Mouse (Mus musculus) forebrain, embryonic 14.5 days (tissue): Measurements from ENCODE around the gene Dmd. TPM values are rescaled to one million over a fixed set of nuclear protein-coding genes. Genes with fewer than 3 reads are reported as not detected.
"Not testable (repeated sequence)": the region's sequence is repeated elsewhere in the genome, so short reads cannot be mapped to it uniquely, and the experiment has no call there.

ENCODE experiments used
- ATAC-seq: fragments of 200-750 bp; cut with Nextera tagmentation; 2 replicates; pipeline ENCODE4 v1.8.0; 2017; ENCODE audit warnings: mild to moderate bottlenecking, moderate library complexity
- DNase-seq: peaks from one replicate; pipeline ENCODE4 v3.0.0-alpha.2; 2015; ENCODE audit warnings: low spot score
- H3K27ac ChIP-seq: fragments of 300-500 bp; sonication (generic); 2 replicates; pipeline ENCODE4 v1.5.1; 2014; ENCODE audit warnings: low read depth, mild to moderate bottlenecking, control low read depth, low read length, moderate library complexity
- H3K27me3 ChIP-seq: fragments of 300-500 bp; sonication (generic); replicated peaks from 2 replicates; pipeline ENCODE4 v1.6.1; 2014; ENCODE audit warnings: low read length, control low read depth, mixed read lengths; ENCODE audit not compliant: control insufficient read depth, insufficient read depth
- H3K36me3 ChIP-seq: fragments of 300-500 bp; sonication (generic); 2 replicates; pipeline ENCODE4 v1.6.1; 2014; ENCODE audit warnings: low read length, control low read depth; ENCODE audit not compliant: control insufficient read depth, insufficient read depth
- H3K4me1 ChIP-seq: fragments of 300-500 bp; sonication (generic); 2 replicates; pipeline ENCODE4 v1.6.1; 2014; ENCODE audit warnings: antibody characterized with exemption, low read length, control low read depth; ENCODE audit not compliant: control insufficient read depth, insufficient read depth
- H3K4me2 ChIP-seq: fragments of 300-500 bp; sonication (generic); 2 replicates; pipeline ENCODE4 v1.6.1; 2014; ENCODE audit warnings: mild to moderate bottlenecking, control low read depth, low read length
- H3K4me3 ChIP-seq: fragments of 300-500 bp; sonication (generic); 2 replicates; pipeline ENCODE4 v1.5.1; 2014; ENCODE audit warnings: low read depth, low read length, control low read depth
- H3K9ac ChIP-seq: fragments of 300-500 bp; sonication (generic); 2 replicates; pipeline ENCODE4 v1.6.1; 2014; ENCODE audit warnings: mild to moderate bottlenecking, low read length, control low read depth, moderate library complexity
- H3K9me3 ChIP-seq: fragments of 300-500 bp; sonication (generic); replicated peaks from 2 replicates; pipeline ENCODE4 v1.6.1; 2016; ENCODE audit warnings: low read length, control low read depth, mixed read lengths; ENCODE audit not compliant: control insufficient read depth
- WGBS: fragments of 180-500 bp; shearing (Covaris S2); extraction: QIAGEN DNeasy Blood & Tissue Kit; methylation state at CpG from one replicate; pipeline ENCODE4 v1.1.7; 2014; 5-methylcytosine and 5-hydroxymethylcytosine counted together
- polyA plus RNA-seq: library from polyadenylated mRNA; unstranded; fragments of >200 nt; fragmentation: Nextera tagmentation; extraction: Ambion mirVana; gene quantifications from 2 replicates; pipeline ENCODE4 v1.2.1, GENCODE M21; 2014

Gene Dmd
- polyA plus RNA-seq, 1 experiment from 2014 or later, result 18.1 TPM

DNA sequence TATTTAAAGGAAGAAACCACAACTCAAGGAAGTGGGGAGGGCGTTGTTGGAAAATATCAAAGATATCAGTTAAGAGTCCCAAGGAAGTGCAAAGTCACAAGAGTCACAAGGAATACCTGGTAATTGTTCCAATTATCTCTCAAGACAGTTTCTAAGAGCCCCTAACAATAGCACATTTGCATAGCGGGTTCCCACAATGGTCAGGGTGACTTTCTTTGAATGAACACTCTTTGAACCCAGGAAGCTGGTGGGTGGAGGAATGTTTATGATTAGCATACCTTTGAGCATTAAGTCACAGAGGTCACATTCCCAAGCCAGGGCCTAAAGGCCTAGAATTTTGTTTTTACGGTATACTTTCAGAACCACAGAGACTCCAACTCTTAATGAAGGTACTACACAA lies 1113.8 kb downstream of the Dmd start:
- not testable (repeated sequence) for H3K36me3 ChIP-seq, H3K4me3 ChIP-seq
- WGBS, result 87% methylated on average over 3 of the region's 3 CpGs

DNA sequence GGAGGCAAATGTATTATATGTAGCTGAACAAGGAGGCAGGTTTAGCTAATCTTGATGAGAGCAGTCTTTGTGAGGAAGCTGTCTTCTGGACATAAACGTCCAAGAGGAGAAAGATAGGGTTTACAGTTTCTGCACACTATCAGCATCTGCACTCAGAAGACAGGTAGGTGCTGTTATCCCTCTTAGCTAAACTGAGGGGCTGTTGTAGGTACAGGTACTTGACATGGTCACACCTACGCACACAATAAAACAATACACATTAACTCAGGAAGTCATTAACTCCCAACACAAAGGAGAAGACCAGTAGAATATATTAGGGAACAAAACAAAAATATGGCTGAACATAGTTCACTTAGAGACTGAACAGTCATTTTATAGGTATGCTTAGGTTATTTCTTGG lies 1217.2 kb downstream of the Dmd start:
- H3K27me3 ChIP-seq, result no peaks in the 10 kb centered on the region
- DNase-seq (no peak), ATAC-seq (no peak)
- H3K4me3 ChIP-seq, result no peak overlapping the region
- H3K9me3 ChIP-seq, result no peaks in the 10 kb centered on the region
- no peak overlapping the region for H3K9ac ChIP-seq
- H3K4me1 ChIP-seq, result no peaks in the 10 kb centered on the region
- no peak overlapping the region for H3K4me2 ChIP-seq
- no peaks in the 10 kb centered on the region for H3K36me3 ChIP-seq
- 73% methylated on average over 2 of the region's 2 CpGs for WGBS
- no peak overlapping the region for H3K27ac ChIP-seq

More for the DNA sequence above, 1113.8 kb downstream of the Dmd start:
- not testable (repeated sequence) for ATAC-seq, H3K9ac ChIP-seq, H3K4me2 ChIP-seq, H3K9me3 ChIP-seq, H3K27ac ChIP-seq, H3K27me3 ChIP-seq, H3K4me1 ChIP-seq, DNase-seq

DNA sequence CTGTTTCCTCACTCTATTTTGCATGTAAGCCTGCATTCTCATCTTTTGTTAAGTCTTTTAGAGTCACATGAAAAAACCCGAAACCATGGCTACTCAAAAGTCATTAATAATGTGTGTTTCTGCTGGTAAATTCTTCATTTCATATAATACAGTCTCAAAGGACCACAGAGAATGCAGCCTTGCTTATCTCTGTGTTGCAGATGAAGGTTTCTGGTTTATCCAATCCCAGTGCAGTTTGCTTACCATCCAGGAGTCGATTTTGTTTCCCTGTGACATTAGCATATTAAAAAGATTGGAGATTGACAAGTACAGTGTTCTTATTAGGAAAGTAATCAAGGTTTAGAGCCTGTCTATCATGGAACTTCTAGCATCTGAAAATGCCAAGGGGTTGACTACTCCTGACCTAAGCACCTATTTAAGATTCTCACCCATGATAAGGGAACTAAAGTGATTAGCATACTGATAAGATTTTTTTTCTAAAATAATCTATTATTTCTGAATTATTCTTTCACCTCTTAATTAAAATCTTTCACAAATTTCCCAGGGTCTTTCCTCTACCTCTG lies 1292.7 kb downstream of the Dmd start:
- Histone ChIP-seq H3K36me3 (no peaks in the 10 kb centered on the region), H3K9me3 (no peaks in the 10 kb centered on the region), H3K27me3 (no peaks in the 10 kb centered on the region), H3K4me3 (no peak overlapping the region), H3K4me1 (no peaks in the 10 kb centered on the region), H3K9ac (no peak overlapping the region), H3K4me2 (no peak overlapping the region), H3K27ac (no peak overlapping the region)
- 68% methylated on average over 2 of the region's 2 CpGs for WGBS
- ATAC-seq (no peak), DNase-seq (no peak)

DNA sequence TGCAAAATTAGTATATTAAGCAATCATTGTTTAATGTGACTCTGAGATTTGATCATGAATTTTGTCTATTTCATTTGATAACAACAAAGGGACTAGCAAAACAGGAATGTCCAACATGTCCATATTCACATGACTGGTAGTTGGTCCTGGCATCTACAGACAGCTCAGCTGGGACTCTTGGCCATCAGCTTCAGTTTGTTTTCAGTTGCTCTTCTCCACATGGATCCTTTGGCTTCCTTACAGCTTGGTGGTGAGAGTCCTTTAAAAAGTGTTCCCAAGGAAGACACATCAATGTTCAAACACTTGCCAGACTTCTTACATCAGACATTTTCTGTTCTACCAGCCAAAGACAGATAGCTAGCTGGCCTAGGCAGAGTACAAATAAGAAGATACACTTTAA lies 1381.9 kb downstream of the Dmd start:
- ATAC-seq (no peak), DNase-seq (no peak)
- Histone ChIP-seq H3K36me3 (no peaks in the 10 kb centered on the region), H3K4me1 (no peaks in the 10 kb centered on the region), H3K27me3 (no peaks in the 10 kb centered on the region), H3K27ac (no peak overlapping the region), H3K9ac (no peak overlapping the region), H3K9me3 (no peaks in the 10 kb centered on the region), H3K4me3 (no peak overlapping the region), H3K4me2 (no peak overlapping the region)

DNA sequence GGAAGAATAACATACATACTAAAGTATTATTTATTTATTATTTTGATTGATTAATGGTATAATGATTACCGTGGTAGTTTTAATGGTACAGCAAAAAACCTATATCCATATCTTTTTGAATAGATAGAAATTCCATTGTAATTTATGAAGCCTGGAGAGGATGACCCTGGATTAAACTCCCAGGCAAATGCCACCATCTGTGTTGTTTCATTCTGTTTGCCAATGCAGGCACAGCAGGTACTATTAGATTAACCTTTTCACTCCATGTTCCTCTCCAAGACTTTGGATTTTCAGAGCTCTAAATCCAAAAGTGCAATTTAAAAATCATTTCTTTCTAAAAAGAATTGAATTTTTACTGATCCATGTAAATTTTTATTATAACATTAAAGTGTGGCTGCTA lies 1383.5 kb downstream of the Dmd start:
- Histone ChIP-seq H3K27me3 (no peaks in the 10 kb centered on the region), H3K4me1 (no peaks in the 10 kb centered on the region), H3K4me3 (no peak overlapping the region), H3K4me2 (no peak overlapping the region), H3K36me3 (no peaks in the 10 kb centered on the region), H3K9me3 (no peaks in the 10 kb centered on the region), H3K9ac (no peak overlapping the region), H3K27ac (no peak overlapping the region)
- no peak for DNase-seq
- no peak for ATAC-seq
- WGBS, result 90% methylated on average over 1 of the region's 1 CpGs

DNA sequence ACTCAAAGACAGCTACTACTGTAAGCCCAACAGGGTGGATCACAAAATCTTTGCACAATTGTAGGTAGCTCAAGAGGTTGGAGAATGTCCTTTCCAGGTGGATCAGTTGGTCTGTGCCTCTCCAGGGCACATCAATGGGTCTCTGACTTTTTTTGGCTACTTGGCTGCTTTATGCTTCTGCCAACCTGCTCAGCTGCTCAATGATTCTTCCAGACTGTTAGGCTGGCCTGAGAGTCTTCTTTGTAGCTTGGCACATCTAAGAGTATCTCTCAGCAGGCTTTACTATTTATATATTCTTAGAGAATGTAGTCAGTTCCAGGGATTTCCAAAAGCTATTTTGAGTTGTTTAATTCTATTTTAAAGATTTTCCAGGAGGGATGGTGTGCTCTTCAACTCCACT lies 1416.3 kb downstream of the Dmd start:
- Histone ChIP-seq H3K27me3 (no peaks in the 10 kb centered on the region), H3K27ac (no peak overlapping the region), H3K9ac (no peak overlapping the region), H3K4me2 (no peak overlapping the region), H3K36me3 (no peaks in the 10 kb centered on the region), H3K9me3 (no peaks in the 10 kb centered on the region), H3K4me3 (no peak overlapping the region), H3K4me1 (no peaks in the 10 kb centered on the region)
- ATAC-seq (no peak), DNase-seq (no peak)

DNA sequence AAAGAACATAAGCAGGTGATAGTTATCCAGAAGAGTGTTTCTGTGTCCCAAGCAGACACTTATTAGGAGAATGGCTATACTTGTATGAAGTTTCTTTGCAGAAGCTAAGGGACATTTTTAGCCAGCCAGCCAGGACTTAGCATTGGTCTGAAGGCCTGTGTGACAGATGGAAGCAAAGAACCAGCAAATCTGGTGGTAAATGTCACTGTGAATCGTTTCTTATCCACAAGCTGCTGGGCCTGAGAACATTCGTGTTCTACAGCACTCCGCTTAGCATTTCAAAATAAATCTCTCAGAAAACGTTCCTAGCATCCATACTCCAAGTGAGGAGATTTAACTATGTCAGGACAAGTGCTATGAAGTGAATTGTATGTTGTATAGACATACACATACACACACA lies 1486.9 kb downstream of the Dmd start:
- Histone ChIP-seq H3K27ac (no peak overlapping the region), H3K36me3 (no peaks in the 10 kb centered on the region), H3K4me2 (no peak overlapping the region), H3K4me1 (no peaks in the 10 kb centered on the region), H3K9ac (no peak overlapping the region), H3K4me3 (no peak overlapping the region), H3K9me3 (no peaks in the 10 kb centered on the region), H3K27me3 (no peaks in the 10 kb centered on the region)
- ATAC-seq (no peak), DNase-seq (no peak)
- 79% methylated on average over 4 of the region's 4 CpGs for WGBS

DNA sequence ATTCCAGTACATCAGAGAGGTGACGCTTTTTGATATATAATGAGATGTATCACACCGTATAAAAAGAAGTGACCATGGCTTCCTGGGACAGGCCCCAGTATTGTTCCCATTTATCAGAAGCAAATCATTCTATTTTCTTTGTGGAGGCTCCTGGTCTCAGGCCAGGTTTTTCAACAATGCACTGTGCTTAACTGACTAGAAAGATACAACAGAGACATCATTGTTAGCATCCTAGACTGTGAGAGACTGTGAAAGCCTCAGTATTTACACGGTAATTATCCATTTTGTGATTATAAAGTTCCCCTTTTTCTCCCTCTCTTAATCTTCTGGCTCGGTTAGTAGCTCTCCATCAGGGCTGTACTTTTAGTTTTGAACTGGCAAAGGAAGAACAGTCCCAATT lies 1487.9 kb downstream of the Dmd start:
- DNase-seq (peak; percentile 27), ATAC-seq (peak; percentile 52; the same call in 1 of the 2 replicates)
- Histone ChIP-seq H3K4me1 (no peaks in the 10 kb centered on the region), H3K9ac (no peak overlapping the region), H3K27me3 (no peaks in the 10 kb centered on the region), H3K27ac (no peak overlapping the region), H3K4me2 (no peak overlapping the region), H3K4me3 (no peak overlapping the region), H3K9me3 (no peaks in the 10 kb centered on the region), H3K36me3 (no peaks in the 10 kb centered on the region)
- 39% methylated on average over 4 of the region's 4 CpGs for WGBS

DNA sequence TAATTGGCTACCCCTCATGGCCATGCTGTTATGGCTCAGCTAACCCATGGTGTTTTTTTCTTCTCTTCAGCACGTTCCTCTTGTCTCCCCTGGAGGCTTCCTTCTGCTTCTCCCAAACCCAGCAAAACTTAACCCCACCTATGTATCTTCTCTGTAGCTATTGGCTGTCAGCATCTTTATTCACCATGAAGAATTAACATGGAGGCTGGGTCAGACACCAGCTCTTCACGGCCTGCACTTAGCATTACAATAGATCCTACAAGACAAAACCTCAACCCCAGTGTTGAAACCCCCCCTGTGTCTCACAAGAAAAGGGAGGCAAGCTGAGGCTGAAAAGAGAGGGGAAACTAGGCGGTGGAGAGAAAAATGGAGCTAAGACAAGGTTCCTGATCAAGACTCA lies 1494.3 kb downstream of the Dmd start:
- H3K36me3 ChIP-seq, result no peaks in the 10 kb centered on the region
- no peaks in the 10 kb centered on the region for H3K27me3 ChIP-seq
- no peak overlapping the region for H3K4me3 ChIP-seq
- no peaks in the 10 kb centered on the region for H3K4me1 ChIP-seq
- H3K27ac ChIP-seq, result no peak overlapping the region
- no peak overlapping the region for H3K4me2 ChIP-seq
- WGBS, result 32% methylated on average over 3 of the region's 3 CpGs
- no peaks in the 10 kb centered on the region for H3K9me3 ChIP-seq
- ATAC-seq (no peak), DNase-seq (no peak)
- no peak overlapping the region for H3K9ac ChIP-seq
